ENCODE assay signal across 8 mouse cellular contexts in genomic region chr12:73112326-73113087, GRCm38 (mm10). TPM values are rescaled to one million over a fixed set of nuclear protein-coding genes. Genes with fewer than 3 reads are reported as not detected.
DNase-seq lines count a peak whose midpoint lies in the region; ATAC-seq and TF ChIP-seq lines count a peak whose summit lies in the region.

No protein-coding gene starts in this region.

- in situ Hi-C loops in CH12.LX (cut with MboI; ENCODE audit: low pct_ligation_motif_present, low pct_unique_long_range_greater_than_20kb, low sequenced_read_pairs): no loop called here

- H3K9ac ChIP-seq in CH12.LX (ENCODE audit: insufficient read depth, low read depth): peak overlapping the region; percentile 77
- H3K9ac ChIP-seq in embryonic facial prominence, embryonic 11.5 days (replicated peaks; ENCODE audit: low read length): peak overlapping the region; percentile 94
- H3K9ac ChIP-seq in heart, embryonic 12.5 days: peak overlapping the region; percentile 86
- H3K9ac ChIP-seq in kidney, embryonic 16.5 days (replicated peaks; ENCODE audit: low read length): peak overlapping the region; percentile 80
- H3K9ac ChIP-seq in liver, postnatal 0 days (replicated peaks): 0 out of 2 replicates have a peak overlapping the region, but pooled peaks have one; percentile 9
- peak overlapping the region; percentile 61 for H3K9ac ChIP-seq in neural tube, embryonic 15.5 days (replicated peaks)

- H3K4me3 ChIP-seq in CH12.LX (replicated peaks in 1 of 3; ENCODE audit: low read depth in 2 of 3, low read length in 2 of 3, poor library complexity in 1 of 3): peak overlapping the region; percentile 86 to 91 (median 90)
- peak overlapping the region; percentile 92 for H3K4me3 ChIP-seq in embryonic facial prominence, embryonic 11.5 days (ENCODE audit: low read depth, low read length)
- H3K4me3 ChIP-seq in heart, embryonic 12.5 days: peak overlapping the region; percentile 82
- H3K4me3 ChIP-seq in kidney, embryonic 16.5 days (ENCODE audit: low read length): peak overlapping the region; percentile 70
- peak overlapping the region; percentile 57 for H3K4me3 ChIP-seq in liver, postnatal 0 days (ENCODE audit: low read depth, low read length)
- peak overlapping the region; percentile 64 for H3K4me3 ChIP-seq in neural tube, embryonic 15.5 days (replicated peaks)

- peak; percentile 8; the same call in 1 of the 2 replicates for ATAC-seq in embryonic facial prominence, embryonic 11.5 days (replicated peaks; ENCODE audit: insufficient number of reproducible peaks, low FRiP score, low TSS enrichment, low read depth)
- peak; percentile 37 for ATAC-seq in heart, embryonic 12.5 days (ENCODE audit: insufficient number of reproducible peaks, low FRiP score)
- ATAC-seq in kidney, embryonic 16.5 days (ENCODE audit: low FRiP score, low TSS enrichment): peak; percentile 22
- 0 out of 2 replicates have a peak, but pooled peaks have one; percentile 35 for ATAC-seq in liver, postnatal 0 days
- ATAC-seq in neural tube, embryonic 15.5 days (ENCODE audit: low FRiP score): peak; percentile 78

- H3K4me2 ChIP-seq in CH12.LX (ENCODE audit: insufficient read depth, low read depth, poor library complexity, severe bottlenecking): peak overlapping the region; percentile 53
- peak overlapping the region; percentile 91 for H3K4me2 ChIP-seq in embryonic facial prominence, embryonic 11.5 days (ENCODE audit: low read depth, low read length)
- H3K4me2 ChIP-seq in heart, embryonic 12.5 days: peak overlapping the region; percentile 100
- peak overlapping the region; percentile 86 for H3K4me2 ChIP-seq in kidney, embryonic 16.5 days (replicated peaks; ENCODE audit: low read depth, low read length)
- H3K4me2 ChIP-seq in liver, postnatal 0 days (ENCODE audit: low read depth, low read length): peak overlapping the region; percentile 90
- H3K4me2 ChIP-seq in neural tube, embryonic 15.5 days: peak overlapping the region; percentile 99

- no peak for TF ChIP-seq EP300 in CH12.LX (IDR thresholded peaks at IDR 0.05; ENCODE audit: low read length)
- no peak for TF ChIP-seq EP300 in liver, postnatal 0 days (IDR thresholded peaks at IDR 0.05; ENCODE audit: low read depth)

- TF ChIP-seq CTCF in CH12.LX (conservative IDR thresholded peaks at IDR 0.05 in 1 of 2, IDR thresholded peaks at IDR 0.05 in 1 of 2; ENCODE audit: low read depth in 2 of 2, low read length in 2 of 2): no peak
- TF ChIP-seq CTCF in liver, postnatal 0 days (IDR thresholded peaks at IDR 0.05; ENCODE audit: low read depth): no peak

- peaks cover 9 to 31% of the 10 kb centered on the region in 2 experiments for H3K36me3 ChIP-seq in CH12.LX (replicated peaks in 1 of 2; ENCODE audit: control insufficient read depth in 1 of 2, insufficient read depth in 1 of 2, low read length in 1 of 2)
- H3K36me3 ChIP-seq in embryonic facial prominence, embryonic 11.5 days (replicated peaks; ENCODE audit: control insufficient read depth, insufficient read depth, low read depth, low read length): no peaks in the 10 kb centered on the region
- peaks cover 7% of the 10 kb centered on the region for H3K36me3 ChIP-seq in heart, embryonic 12.5 days
- H3K36me3 ChIP-seq in kidney, embryonic 16.5 days (ENCODE audit: insufficient read depth, low read length): 0 out of 2 replicates have a peak, but pooled peaks cover 6% of the 10 kb centered on the region
- H3K36me3 ChIP-seq in liver, postnatal 0 days (replicated peaks; ENCODE audit: insufficient read depth, low read length): no peaks in the 10 kb centered on the region
- H3K36me3 ChIP-seq in neural tube, embryonic 15.5 days: no peaks in the 10 kb centered on the region

- peaks cover 8% of the 10 kb centered on the region; the same call in 1 of the 2 replicates for H3K79me2 ChIP-seq in CH12.LX (replicated peaks; ENCODE audit: control insufficient read depth, extremely low read depth, insufficient read depth, poor library complexity, severe bottlenecking)

- H3K27ac ChIP-seq in CH12.LX (ENCODE audit: insufficient read depth, low read depth): no peak overlapping the region
- H3K27ac ChIP-seq in embryonic facial prominence, embryonic 11.5 days (replicated peaks; ENCODE audit: low read depth, low read length): peak overlapping the region; percentile 97
- H3K27ac ChIP-seq in heart, embryonic 12.5 days (ENCODE audit: poor library complexity, severe bottlenecking): peak overlapping the region; percentile 78
- peak overlapping the region; percentile 96 for H3K27ac ChIP-seq in kidney, embryonic 16.5 days (ENCODE audit: low read length)
- no peak overlapping the region for H3K27ac ChIP-seq in liver, postnatal 0 days (ENCODE audit: low read depth)
- no peak overlapping the region; the same call in 1 of the 2 replicates for H3K27ac ChIP-seq in neural tube, embryonic 15.5 days (replicated peaks)

- H3K9me3 ChIP-seq in CH12.LX (replicated peaks; ENCODE audit: low read length): no peaks in the 10 kb centered on the region
- no peaks in the 10 kb centered on the region for H3K9me3 ChIP-seq in embryonic facial prominence, embryonic 11.5 days (replicated peaks; ENCODE audit: control insufficient read depth, low read length)
- H3K9me3 ChIP-seq in heart, embryonic 12.5 days (replicated peaks): no peaks in the 10 kb centered on the region
- no peaks in the 10 kb centered on the region for H3K9me3 ChIP-seq in kidney, embryonic 16.5 days (ENCODE audit: low read length)
- H3K9me3 ChIP-seq in liver, postnatal 0 days (ENCODE audit: low read length): no peaks in the 10 kb centered on the region
- H3K9me3 ChIP-seq in neural tube, embryonic 15.5 days (replicated peaks): no peaks in the 10 kb centered on the region

- dilution Hi-C loops in CH12.LX (cut with MboI; ENCODE audit: extremely low pct_ligation_motif_present, extremely low pct_unique_long_range_greater_than_20kb, low sequenced_read_pairs): no loop called here

- DNase-seq in CH12.LX (ENCODE audit: extremely low read depth): no peak
- DNase-seq in adrenal gland, adult 2 months: peak; percentile 63
- peak; percentile 61 for DNase-seq in embryonic facial prominence, embryonic 11.5 days (ENCODE audit: low spot score)
- peak; percentile 25 for DNase-seq in liver, postnatal 0 days
- no peak for DNase-seq in spleen, postnatal 10 days (ENCODE audit: low spot score in 2 of 2)

- no peak; the same call in 1 of the 2 replicates for TF ChIP-seq POLR2A in CH12.LX (IDR thresholded peaks at IDR 0.05; ENCODE audit: low read depth, low read length)

- 0% methylated on average over 64 of the region's 71 CpGs for WGBS in embryonic facial prominence, embryonic 11.5 days
- WGBS in heart, embryonic 12.5 days: under 1% methylated on average over 69 of the region's 71 CpGs
- WGBS in kidney, embryonic 16.5 days: under 1% methylated on average over 55 of the region's 71 CpGs
- under 1% methylated on average over 64 of the region's 71 CpGs for WGBS in liver, postnatal 0 days (ENCODE audit: insufficient replicate concordance)
- under 1% methylated on average over 65 of the region's 71 CpGs for WGBS in neural tube, embryonic 15.5 days

- no peak for TF ChIP-seq RAD21 in CH12.LX (IDR thresholded peaks at IDR 0.05; ENCODE audit: low read depth, low read length)

- peaks cover 22% of the 10 kb centered on the region for H3K27me3 ChIP-seq in CH12.LX (replicated peaks)
- H3K27me3 ChIP-seq in embryonic facial prominence, embryonic 11.5 days (ENCODE audit: control insufficient read depth, insufficient read depth, low read length): no peaks in the 10 kb centered on the region
- H3K27me3 ChIP-seq in heart, embryonic 12.5 days (replicated peaks): no peaks in the 10 kb centered on the region
- no peaks in the 10 kb centered on the region for H3K27me3 ChIP-seq in kidney, embryonic 16.5 days (ENCODE audit: insufficient read depth, low read length)
- H3K27me3 ChIP-seq in liver, postnatal 0 days (ENCODE audit: insufficient read depth, low read length): peaks cover 53% of the 10 kb centered on the region
- H3K27me3 ChIP-seq in neural tube, embryonic 15.5 days (replicated peaks): peaks cover 18% of the 10 kb centered on the region; the same call in 1 of the 2 replicates

- peaks cover 8 to 42% of the 10 kb centered on the region in 2 experiments; a peak in 3 of 4 replicates for H3K4me1 ChIP-seq in CH12.LX (ENCODE audit: control insufficient read depth in 1 of 2, insufficient read depth in 2 of 2)
- 0 out of 2 replicates have a peak, but pooled peaks cover 2% of the 10 kb centered on the region for H3K4me1 ChIP-seq in embryonic facial prominence, embryonic 11.5 days (ENCODE audit: control insufficient read depth, insufficient read depth, low read length)
- H3K4me1 ChIP-seq in heart, embryonic 12.5 days (replicated peaks): peaks cover 18% of the 10 kb centered on the region
- peaks cover 16% of the 10 kb centered on the region for H3K4me1 ChIP-seq in kidney, embryonic 16.5 days (ENCODE audit: insufficient read depth, low read length)
- H3K4me1 ChIP-seq in liver, postnatal 0 days (ENCODE audit: insufficient read depth): 0 out of 2 replicates have a peak, but pooled peaks cover 3% of the 10 kb centered on the region
- H3K4me1 ChIP-seq in neural tube, embryonic 15.5 days: peaks cover 29% of the 10 kb centered on the region

RNA-seq across cellular contexts. Expression of gene Six4, which starts 0.7 kb away (rescaled TPM):
- total RNA-seq in CH12.LX (2012; rRNA removed) (2.0 and 2.4 TPM in 2 replicates), CH12.LX (2014; rRNA removed) (2.2 and 2.4 TPM in 2 replicates)
- polyA plus RNA-seq in CH12.LX (2012; ENCODE audit: insufficient read length, low read depth): 1.9 and 2.5 TPM in 2 replicates
- 1 to 10 TPM in 1 of 2 experiments, under 1 TPM in 1; 0.55 to 1.2 TPM for total RNA-seq in adrenal gland, adult 2 months (2021)
- polyA plus RNA-seq in adrenal gland, adult 2 months (2012; rRNA removed): 0.13 and 0.20 TPM in 2 replicates
- 16.9 and 18.1 TPM in 2 replicates for polyA plus RNA-seq in embryonic facial prominence, embryonic 11.5 days (2014; fragmentation: Nextera tagmentation; extraction: Ambion mirVana)
- polyA plus RNA-seq in heart, embryonic 12.5 days (2016; fragmentation: Nextera tagmentation; extraction: Ambion mirVana): 1.8 and 2.1 TPM in 2 replicates
- polyA plus RNA-seq in kidney, embryonic 16.5 days (2015; fragmentation: Nextera tagmentation; extraction: Ambion mirVana): 3.9 TPM in 2 replicates
- polyA plus RNA-seq in liver, postnatal 0 days (2015; fragmentation: Nextera tagmentation; extraction: Ambion mirVana): not detected in 2 replicates
- 0.54 and 1.3 TPM in 2 replicates for polyA plus RNA-seq in neural tube, embryonic 15.5 days (2015; fragmentation: Nextera tagmentation; extraction: Ambion mirVana)

RNA-seq across cellular contexts. Expression of gene Mnat1, which starts 11.0 kb away (rescaled TPM):
- total RNA-seq in CH12.LX (2012; rRNA removed): 38.1 and 39.4 TPM in 2 replicates
- total RNA-seq in CH12.LX (2014; rRNA removed): 64.2 and 73.8 TPM in 2 replicates
- 69.0 TPM in 2 replicates for polyA plus RNA-seq in CH12.LX (2012; ENCODE audit: insufficient read length, low read depth)
- 10 to 100 TPM; 15.0 to 23.4 TPM for total RNA-seq in adrenal gland, adult 2 months (2021)
- 1.4 and 1.9 TPM in 2 replicates for polyA plus RNA-seq in adrenal gland, adult 2 months (2012; rRNA removed)
- polyA plus RNA-seq in embryonic facial prominence, embryonic 11.5 days (2014; fragmentation: Nextera tagmentation; extraction: Ambion mirVana): 53.0 and 53.4 TPM in 2 replicates
- polyA plus RNA-seq in heart, embryonic 12.5 days (2016; fragmentation: Nextera tagmentation; extraction: Ambion mirVana): 23.9 and 26.3 TPM in 2 replicates
- polyA plus RNA-seq in kidney, embryonic 16.5 days (2015; fragmentation: Nextera tagmentation; extraction: Ambion mirVana): 32.5 and 35.8 TPM in 2 replicates
- 8.6 and 8.9 TPM in 2 replicates for polyA plus RNA-seq in liver, postnatal 0 days (2015; fragmentation: Nextera tagmentation; extraction: Ambion mirVana)
- 17.0 and 21.4 TPM in 2 replicates for polyA plus RNA-seq in neural tube, embryonic 15.5 days (2015; fragmentation: Nextera tagmentation; extraction: Ambion mirVana)

RNA-seq across cellular contexts. Expression of gene Six1, which starts 58.8 kb away (rescaled TPM):
- total RNA-seq in CH12.LX (2012; rRNA removed) (8.1 and 9.5 TPM in 2 replicates), CH12.LX (2014; rRNA removed) (7.6 and 7.9 TPM in 2 replicates)
- 16.1 and 16.5 TPM in 2 replicates for polyA plus RNA-seq in CH12.LX (2012; ENCODE audit: insufficient read length, low read depth)
- total RNA-seq in adrenal gland, adult 2 months (2021): 1 to 10 TPM; 1.6 to 4.5 TPM
- 0.93 and 2.0 TPM in 2 replicates for polyA plus RNA-seq in adrenal gland, adult 2 months (2012; rRNA removed)
- 62.4 and 64.4 TPM in 2 replicates for polyA plus RNA-seq in embryonic facial prominence, embryonic 11.5 days (2014; fragmentation: Nextera tagmentation; extraction: Ambion mirVana)
- 0.45 and 0.67 TPM in 2 replicates for polyA plus RNA-seq in heart, embryonic 12.5 days (2016; fragmentation: Nextera tagmentation; extraction: Ambion mirVana)
- 0.47 and 0.66 TPM in 2 replicates for polyA plus RNA-seq in kidney, embryonic 16.5 days (2015; fragmentation: Nextera tagmentation; extraction: Ambion mirVana)
- 0.04 and 0.17 TPM in 2 replicates for polyA plus RNA-seq in liver, postnatal 0 days (2015; fragmentation: Nextera tagmentation; extraction: Ambion mirVana)
- polyA plus RNA-seq in neural tube, embryonic 15.5 days (2015; fragmentation: Nextera tagmentation; extraction: Ambion mirVana): 2.8 and 6.8 TPM in 2 replicates

Comparison
In these comparisons a context has a peak if more than half of its experiments do, and no peak if none do; other contexts are left out.
1. DNase-seq: peak in adrenal gland, adult 2 months (single experiment), embryonic facial prominence, embryonic 11.5 days (single experiment) and liver, postnatal 0 days (single experiment); none in CH12.LX (single experiment) and spleen, postnatal 10 days (0 of 2).
2. H3K27ac ChIP-seq: peak in embryonic facial prominence, embryonic 11.5 days (single experiment), heart, embryonic 12.5 days (single experiment) and kidney, embryonic 16.5 days (single experiment); none in CH12.LX (single experiment), liver, postnatal 0 days (single experiment) and neural tube, embryonic 15.5 days (single experiment).
3. H3K9ac ChIP-seq: peak in every context shown above with its lines; median percentile 94 in embryonic facial prominence, embryonic 11.5 days; 86 in heart, embryonic 12.5 days; 80 in kidney, embryonic 16.5 days; 77 in CH12.LX; 61 in neural tube, embryonic 15.5 days; 9 in liver, postnatal 0 days.
4. ATAC-seq: peak in every context shown above with its lines; median percentile 78 in neural tube, embryonic 15.5 days; 37 in heart, embryonic 12.5 days; 35 in liver, postnatal 0 days; 22 in kidney, embryonic 16.5 days; 8 in embryonic facial prominence, embryonic 11.5 days.
5. Peak in every context shown above with its lines, with median percentiles within 50 percentile points of each other: H3K4me2 ChIP-seq and H3K4me3 ChIP-seq.